Mouse (Mus musculus) thymus, adult 2 months (tissue): ENCODE measurements around the gene Sntb2.

Experiments used
- CTCF ChIP-seq: fragments of 200-500 bp; IDR thresholded peaks from 2 replicates; pipeline ENCODE4 v1.5.1; 2012; ENCODE audit warnings: mild to moderate bottlenecking, control low read depth, low read length, moderate library complexity, borderline replicate concordance; ENCODE audit not compliant: control insufficient read depth, poor library complexity, insufficient read depth; ENCODE audit errors: extremely low read depth
- POLR2A ChIP-seq: fragments of 200-500 bp; IDR thresholded peaks from 2 replicates; pipeline ENCODE4 v1.6.1; 2012; ENCODE audit warnings: mild to moderate bottlenecking, low read length, control low read depth, moderate library complexity; ENCODE audit not compliant: control insufficient read depth, poor library complexity, insufficient read depth; ENCODE audit errors: extremely low read depth

DNA sequence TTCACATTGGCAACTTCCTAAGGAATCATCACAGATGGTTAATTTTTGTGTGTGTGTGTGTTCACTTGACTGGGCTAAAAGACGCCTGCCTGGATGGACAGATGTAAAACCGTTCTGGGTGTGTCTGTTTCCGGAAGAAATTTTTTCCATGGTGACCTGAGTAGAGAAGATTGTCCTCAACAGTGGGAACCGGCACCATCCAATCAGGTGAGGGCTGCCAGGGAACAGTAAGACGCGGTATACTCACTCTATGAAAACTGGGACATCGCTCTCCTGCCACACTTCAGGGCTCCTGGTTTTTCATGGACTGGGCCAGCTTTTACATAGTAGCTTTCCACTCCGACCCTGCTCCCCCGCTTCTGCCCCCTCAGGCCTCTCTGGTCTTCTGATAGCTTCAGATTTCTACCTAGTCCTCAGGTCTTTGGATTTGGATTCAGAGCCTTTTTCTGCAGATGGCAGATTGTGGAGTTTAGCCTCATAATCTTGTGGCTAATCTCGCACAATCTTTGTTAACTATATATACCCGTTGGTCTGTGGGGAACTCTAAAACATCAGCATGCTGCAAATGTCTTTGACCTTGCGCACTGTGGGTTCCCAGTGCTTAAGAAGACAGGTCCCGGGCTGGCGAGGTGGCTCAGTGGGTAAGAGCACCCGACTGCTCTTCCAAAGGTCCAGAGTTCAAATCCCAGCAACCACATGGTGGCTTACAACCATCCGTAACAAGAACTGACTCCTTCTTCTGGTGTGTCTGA lies 1.1 kb upstream of the Sntb2 start:
- TF ChIP-seq CTCF = no peak
- no peak for TF ChIP-seq POLR2A
